Mouse (Mus musculus) gastrocnemius, adult 2 months (tissue): ENCODE data around the gene Rab4b. TPM values are rescaled to one million over a fixed set of nuclear protein-coding genes. Genes with fewer than 3 reads are reported as not detected.

Source experiments
- DNase-seq: peaks from one replicate; pipeline ENCODE4 v3.0.0; 2022
- H3K27ac ChIP-seq: fragments of 200-600 bp; 2 replicates; pipeline ENCODE4 v1.8.1; 2022; ENCODE audit warnings: mild to moderate bottlenecking
- H3K4me3 ChIP-seq: fragments of 200-600 bp; 2 replicates; pipeline ENCODE4 v1.8.1; 2022; ENCODE audit warnings: mild to moderate bottlenecking, moderate library complexity
- CTCF ChIP-seq: fragments of 200-600 bp; IDR thresholded peaks from 2 replicates; pipeline ENCODE4 v1.8.1; 2022; ENCODE audit warnings: antibody characterized with exemption, mild to moderate bottlenecking, moderate library complexity
- intact Hi-C: fragments of 180-260 bp; cut with DNase I; formaldehyde crosslinking; loops from one replicate; pipeline ENCODE4 v1.15.1; 2025
- total RNA-seq, 2 experiments: library from RNA; stranded (reverse); gene quantifications; 2 replicates each; pipeline ENCODE4 v1.2.3; 2021

Rab4b gene
- total RNA-seq, 2 experiments from 2014 or later: 5.7 to 6.5 TPM

- Histone ChIP-seq H3K4me3 (no peak overlapping the region), H3K27ac (peak overlapping the region; percentile 100)
- DNase-seq: no peak
- TF ChIP-seq CTCF: no peak
- intact Hi-C loops: loop anchor here (5.0 kb wide), 1 partner anchor 36 kb away; no protein-coding TSS in a partner anchor
Observed at GRCm38 (mm10) chr7:27198779-27199178, 20.1 kb upstream of the Rab4b start.

DNA sequence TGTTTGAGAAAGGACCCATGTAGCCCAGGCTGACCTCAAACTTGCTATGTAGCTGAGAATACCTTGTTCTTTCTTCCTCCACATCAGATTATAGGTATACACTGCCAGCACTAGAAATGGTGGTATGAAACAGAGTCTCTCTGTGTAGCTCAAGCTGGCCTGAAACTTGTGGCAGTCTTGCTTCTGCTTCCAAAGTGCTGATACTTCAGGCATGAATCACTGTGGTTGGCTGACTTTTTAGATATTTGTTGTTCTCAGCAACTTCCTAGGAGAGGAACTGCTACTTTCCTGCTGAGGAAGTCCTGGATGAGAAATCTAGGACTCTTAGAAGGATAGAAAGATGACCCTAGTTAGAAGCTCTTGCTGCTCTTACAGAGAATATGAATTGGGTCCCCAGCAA, 19.7 kb upstream of the Rab4b start:
- DNase-seq: no peak
- intact Hi-C loops: loop anchor here (5.0 kb wide), 1 partner anchor 36 kb away; no protein-coding TSS in a partner anchor
- Histone ChIP-seq H3K27ac (peak overlapping the region; percentile 100; the same call in 1 of the 2 replicates), H3K4me3 (no peak overlapping the region)
- no peak for TF ChIP-seq CTCF

GRCm38 (mm10) chr7:27197634-27198033, 18.9 kb upstream of the Rab4b start:
- DNase-seq: no peak
- Histone ChIP-seq H3K27ac (peak overlapping the region; percentile 100), H3K4me3 (no peak overlapping the region)
- intact Hi-C loops: loop anchor here (2.0 to 5.0 kb wide), 2 partner anchors 31 to 35 kb away; partner anchors contain the start of gene Itpkc
- no peak for TF ChIP-seq CTCF

DNA sequence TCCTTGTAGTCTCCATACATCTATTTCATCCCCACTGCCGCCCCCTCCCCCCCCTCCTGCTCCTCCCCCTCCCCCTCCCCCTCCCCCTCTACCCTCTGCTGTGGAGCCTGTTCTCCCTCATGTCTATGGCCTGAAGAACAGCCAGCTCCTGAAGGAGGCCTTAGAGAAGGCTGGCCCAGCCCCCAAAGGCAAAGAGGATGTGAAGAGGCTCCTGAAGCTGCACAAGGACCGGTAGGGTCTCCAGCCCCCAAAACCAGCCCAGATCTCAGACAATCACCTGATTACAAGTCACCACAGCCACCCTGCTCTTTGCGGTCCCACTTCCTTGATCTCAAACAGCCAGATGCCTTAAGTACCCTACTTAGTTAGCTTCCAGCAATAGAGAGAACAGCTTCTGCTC, 18.4 kb upstream of the Rab4b start:
- intact Hi-C loops: loop anchor here (2.0 to 5.0 kb wide), 2 partner anchors 32 to 35 kb away; partner anchors contain the start of gene Itpkc
- Histone ChIP-seq H3K27ac (peak overlapping the region; percentile 100), H3K4me3 (no peak overlapping the region; the same call in 1 of the 2 replicates)
- no peak for DNase-seq
- no peak for TF ChIP-seq CTCF

DNA sequence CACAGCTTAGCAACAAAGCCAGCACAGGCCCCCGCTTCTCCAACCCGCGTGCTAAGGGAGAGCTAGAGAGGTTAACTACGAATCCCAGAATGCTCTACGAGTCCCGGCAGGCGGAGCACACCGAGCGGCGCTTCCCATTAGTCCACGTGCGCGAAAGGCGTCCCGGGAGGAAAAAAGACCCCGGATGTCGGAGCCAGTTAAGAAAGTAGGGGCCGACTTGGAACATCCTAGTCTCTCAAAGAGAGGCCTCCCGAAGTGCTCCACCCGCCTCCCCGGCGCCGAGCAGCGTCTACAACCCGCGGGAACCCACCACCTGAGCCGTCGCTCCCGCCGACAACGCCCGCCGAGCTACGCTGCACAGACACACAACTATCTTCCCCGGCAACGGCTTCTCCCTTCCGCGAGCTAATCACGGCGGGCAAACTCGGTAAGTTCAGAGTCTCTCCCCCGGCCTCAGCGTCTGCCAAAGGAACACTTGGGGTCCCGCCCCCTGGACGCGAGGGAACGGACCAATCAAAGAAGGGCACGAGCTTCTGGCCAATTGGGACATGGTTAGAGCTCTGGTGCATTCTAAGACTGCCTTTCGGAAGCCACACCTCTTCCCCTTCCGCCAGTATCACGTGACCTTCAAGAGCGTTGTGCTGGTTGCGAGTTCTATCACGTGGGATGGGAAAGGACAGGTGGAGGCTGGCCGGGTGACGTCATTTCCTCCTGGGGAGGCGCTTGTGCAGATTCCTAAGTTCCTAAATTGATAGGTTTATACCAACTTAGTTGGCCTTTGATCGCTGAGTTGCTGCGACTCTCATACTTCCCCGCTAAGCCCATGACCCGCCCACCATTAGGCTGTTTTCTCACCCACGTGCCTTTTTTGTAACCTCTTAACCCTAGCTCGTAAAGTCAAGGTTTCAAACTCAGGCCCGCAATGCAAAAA, 17.2 kb upstream of the Rab4b start, which contains the start of the genes BC024978 and Snrpa:
TSS of gene BC024978 (plus strand) at position 101 of the 931 bp plus-strand sequence.
TSS of gene Snrpa (minus strand) at position 591 of the 931 bp plus-strand sequence.
- peak; percentile 97 for DNase-seq
- intact Hi-C loops: loop anchor here (1.0 to 5.0 kb wide), 3 partner anchors 17 to 34 kb away; partner anchors contain the start of gene Itpkc

GRCm38 (mm10) chr7:27193731-27194130, 15.0 kb upstream of the Rab4b start:
- no peak for DNase-seq
- intact Hi-C loops: no loop called here
- no peak overlapping the region for H3K27ac ChIP-seq
- no peak overlapping the region for H3K4me3 ChIP-seq
- no peak for TF ChIP-seq CTCF

More for the DNA sequence above, 17.2 kb upstream of the Rab4b start, which contains the start of the genes BC024978 and Snrpa:
- H3K4me3 ChIP-seq: peak within 1 kb of the TSS; percentile 99
- peak within 1 kb of the TSS; percentile 100 for H3K27ac ChIP-seq
- no peak for TF ChIP-seq CTCF

DNA sequence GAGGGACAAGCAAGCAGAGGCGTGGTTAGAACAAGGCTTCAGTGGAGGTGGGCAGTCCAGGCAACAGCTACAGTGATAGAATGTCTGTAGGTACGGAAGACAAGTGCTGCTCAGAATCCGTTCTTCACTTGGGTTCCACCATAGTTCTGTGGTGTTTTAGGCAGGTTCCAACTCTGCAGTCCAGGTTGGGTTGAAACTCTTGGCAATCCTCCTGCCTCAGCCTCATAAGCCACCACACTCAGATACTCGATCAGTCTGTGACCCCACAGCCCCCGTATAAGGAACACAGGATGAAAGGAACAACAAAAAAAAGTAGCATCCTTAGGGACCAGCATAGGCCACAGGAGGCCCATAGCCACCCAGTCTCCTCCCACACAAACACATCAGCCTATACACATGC, 13.7 kb upstream of the Rab4b start:
- no peak overlapping the region for H3K27ac ChIP-seq
- no peak for DNase-seq
- intact Hi-C loops: no loop called here
- TF ChIP-seq CTCF: no peak
- no peak overlapping the region for H3K4me3 ChIP-seq

GRCm38 (mm10) chr7:27189271-27189931, 10.7 kb upstream of the Rab4b start:
- DNase-seq: no peak
- H3K27ac ChIP-seq: no peak overlapping the region
- TF ChIP-seq CTCF: peak; percentile 35
- intact Hi-C loops: no loop called here
- H3K4me3 ChIP-seq: no peak overlapping the region

DNA sequence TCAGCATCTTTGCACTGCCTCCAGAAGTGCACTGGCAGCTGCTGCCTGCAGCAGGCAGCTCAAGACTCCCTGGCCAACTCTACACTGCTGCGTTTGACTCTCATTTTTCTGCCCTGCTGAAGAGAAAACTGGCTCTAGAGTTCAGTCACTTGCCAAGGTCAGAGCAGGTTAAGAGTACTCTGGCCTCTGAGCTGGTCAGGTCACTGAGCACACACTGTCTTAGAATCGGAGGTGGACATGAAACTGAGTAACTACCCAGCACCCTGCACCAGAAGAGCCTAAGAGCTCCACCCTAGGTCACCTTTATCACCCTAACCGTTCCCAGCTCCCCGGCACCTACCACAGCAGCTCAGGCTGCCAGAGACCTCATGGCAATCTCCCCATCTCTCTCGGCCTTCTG, 7.3 kb upstream of the Rab4b start:
- intact Hi-C loops: no loop called here
- no peak overlapping the region for H3K4me3 ChIP-seq
- no peak for DNase-seq
- peak overlapping the region; percentile 3 for H3K27ac ChIP-seq
- TF ChIP-seq CTCF: no peak

DNA sequence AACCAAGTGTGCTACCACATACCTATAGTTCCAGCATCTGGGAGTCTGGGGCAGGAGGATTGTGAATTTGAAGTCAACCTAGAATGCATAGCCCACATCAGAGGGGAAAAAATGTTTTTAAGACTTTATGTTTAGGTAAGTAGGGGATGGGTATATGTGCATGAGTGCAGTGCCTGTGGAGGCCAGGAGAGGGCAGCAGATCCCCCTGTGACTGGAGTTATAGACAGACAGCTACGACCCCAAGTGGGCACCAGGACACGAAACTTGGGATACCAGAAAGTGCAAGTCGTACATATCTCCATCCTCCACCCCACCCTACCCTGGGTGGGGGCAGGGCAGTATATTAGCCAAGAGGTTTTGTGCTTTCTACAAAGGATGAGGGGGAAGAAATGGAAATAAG, 6.3 kb upstream of the Rab4b start:
- intact Hi-C loops: no loop called here
- no peak overlapping the region for H3K27ac ChIP-seq

DNA sequence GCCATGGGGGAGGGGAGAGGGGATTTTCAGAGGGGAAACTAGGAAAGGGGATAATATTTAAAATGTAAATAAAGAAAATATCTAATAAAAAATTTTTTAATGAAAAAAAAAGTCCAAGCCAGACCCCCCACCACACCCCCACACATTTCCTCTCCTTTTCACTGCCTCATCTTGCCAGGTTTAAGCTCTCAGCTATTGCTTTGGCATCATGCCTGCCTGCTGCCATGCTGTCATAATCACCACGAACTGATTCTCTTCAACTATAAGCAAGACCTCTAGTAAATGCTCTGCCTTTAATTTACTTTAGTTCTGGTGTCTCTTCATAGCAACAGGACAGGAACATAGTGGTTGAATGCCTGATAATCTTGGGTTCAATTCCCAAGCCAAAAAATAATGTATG, 3.8 kb upstream of the Rab4b start:
- no peak overlapping the region for H3K27ac ChIP-seq
- TF ChIP-seq CTCF: no peak
- no peak for DNase-seq
- intact Hi-C loops: no loop called here
- H3K4me3 ChIP-seq: no peak overlapping the region

More for the DNA sequence above, 6.3 kb upstream of the Rab4b start:
- DNase-seq: no peak
- no peak overlapping the region for H3K4me3 ChIP-seq
- TF ChIP-seq CTCF: peak; percentile 68

GRCm38 (mm10) chr7:27180837-27181695, 2.4 kb upstream of the Rab4b start, which contains the start of the genes Gm21983 and Mia:
Gene Gm21983 (minus strand): TSS chr7:27181086.
Gene Mia (minus strand): TSS chr7:27181157.
- peak within 1 kb of the TSS; percentile 94 for H3K27ac ChIP-seq
- DNase-seq: no peak
- intact Hi-C loops: no loop called here
- TF ChIP-seq CTCF: no peak
- peak within 1 kb of the TSS; percentile 89 for H3K4me3 ChIP-seq
